Mouse (Mus musculus) spleen, adult 2 months (tissue): ENCODE data around the gene Slc16a1.

Source experiments
- CTCF ChIP-seq: fragments of 200-500 bp; IDR thresholded peaks from 2 replicates; pipeline ENCODE4 v1.5.1; 2011; ENCODE audit warnings: mild to moderate bottlenecking, inconsistent platforms; ENCODE audit not compliant: insufficient read depth, insufficient read length, insufficient replicate concordance; ENCODE audit errors: extremely low read depth
- POLR2A ChIP-seq: fragments of 200-500 bp; IDR thresholded peaks from 2 replicates; pipeline ENCODE4 v1.6.1; 2011; ENCODE audit warnings: low read depth, low read length, inconsistent platforms

GRCm38 (mm10) chr3:104678826-104679225 is 40.4 kb downstream of the Slc16a1 start:
- TF ChIP-seq CTCF = no peak
- no peak for TF ChIP-seq POLR2A
